Mouse (Mus musculus): Measurements from ENCODE around the gene Cib4.

- TF ChIP-seq CTCF (IDR thresholded peaks at IDR 0.05; ENCODE audit: borderline replicate concordance, control insufficient read depth, extremely low read depth, insufficient read depth, low read length, poor library complexity) = no peak
- no peak for TF ChIP-seq POLR2A (IDR thresholded peaks at IDR 0.05; ENCODE audit: control insufficient read depth, extremely low read depth, insufficient read depth, low read length, poor library complexity)
These were observed 32.9 kb upstream of the Cib4 start for GRCm38 (mm10) chr5:30578445-30579080.

Data from thymus, adult 2 months (tissue).